Mouse (Mus musculus) thymus, adult 2 months (tissue): Measurements from ENCODE around the gene Gclc.

Experiments
- CTCF ChIP-seq: fragments of 200-500 bp; IDR thresholded peaks from 2 replicates; pipeline ENCODE4 v1.5.1; 2012; ENCODE audit warnings: mild to moderate bottlenecking, control low read depth, low read length, moderate library complexity, borderline replicate concordance; ENCODE audit not compliant: control insufficient read depth, poor library complexity, insufficient read depth; ENCODE audit errors: extremely low read depth
- POLR2A ChIP-seq: fragments of 200-500 bp; IDR thresholded peaks from 2 replicates; pipeline ENCODE4 v1.6.1; 2012; ENCODE audit warnings: mild to moderate bottlenecking, low read length, control low read depth, moderate library complexity; ENCODE audit not compliant: control insufficient read depth, poor library complexity, insufficient read depth; ENCODE audit errors: extremely low read depth

DNA sequence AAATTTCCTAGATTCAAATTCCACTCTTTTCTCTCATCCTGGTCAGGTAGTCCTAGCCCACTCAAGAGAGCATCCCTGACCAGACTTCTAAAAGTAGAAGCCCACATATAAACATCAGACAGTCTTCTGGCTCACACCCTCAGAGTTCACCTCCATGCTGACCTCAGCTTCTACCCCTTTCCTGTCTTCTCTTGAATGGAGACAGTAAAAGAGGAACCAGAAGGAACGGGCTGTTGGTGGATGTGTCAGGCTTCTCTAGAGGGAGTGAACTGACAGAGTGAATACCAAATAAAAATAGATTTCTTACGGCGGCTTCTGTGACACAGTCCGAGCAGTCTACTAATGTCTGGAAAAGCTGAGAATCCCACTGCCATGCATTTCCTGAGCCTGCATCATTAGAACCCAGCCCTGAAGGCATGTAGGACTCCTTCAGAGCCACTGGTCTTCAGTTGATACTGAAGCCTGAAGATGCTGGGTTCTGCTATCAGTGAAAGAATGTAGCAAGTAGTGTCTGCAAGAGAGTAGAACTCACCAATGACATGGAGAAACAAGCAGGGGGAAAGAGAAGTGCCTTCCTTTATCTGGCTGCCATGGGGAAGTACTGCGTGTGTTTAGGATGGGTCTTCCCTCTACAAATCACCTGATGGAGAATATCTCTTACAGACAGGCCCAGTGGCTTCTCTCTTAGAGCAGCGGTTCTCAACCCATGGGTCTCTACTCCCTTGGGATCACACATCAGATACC, 16.9 kb upstream of the Gclc start:
- TF ChIP-seq POLR2A (no peak), CTCF (no peak)
